Mouse (Mus musculus) neural tube, embryonic 15.5 days (tissue): ENCODE data around the gene Gm49333. TPM values are rescaled to one million over a fixed set of nuclear protein-coding genes. Genes with fewer than 3 reads are reported as not detected.

ENCODE experiments used
- ATAC-seq: fragments of 200-750 bp; cut with Nextera tagmentation; 2 replicates; pipeline ENCODE4 v1.8.0; 2017; ENCODE audit warnings: mild to moderate bottlenecking, moderate TSS enrichment, moderate library complexity; ENCODE audit not compliant: low FRiP score
- H3K27ac ChIP-seq: fragments of 300-500 bp; sonication (generic); replicated peaks from 2 replicates; pipeline ENCODE4 v1.5.1; 2015; ENCODE audit warnings: mild to moderate bottlenecking, inconsistent platforms
- H3K27me3 ChIP-seq: fragments of 300-500 bp; sonication (generic); replicated peaks from 2 replicates; pipeline ENCODE4 v1.6.1; 2015; ENCODE audit warnings: inconsistent platforms
- H3K36me3 ChIP-seq: fragments of 300-500 bp; sonication (generic); 2 replicates; pipeline ENCODE4 v1.6.1; 2015; ENCODE audit warnings: inconsistent platforms
- H3K4me1 ChIP-seq: fragments of 300-500 bp; sonication (generic); 2 replicates; pipeline ENCODE4 v1.6.1; 2015; ENCODE audit warnings: inconsistent platforms
- H3K4me2 ChIP-seq: fragments of 300-500 bp; sonication (generic); 2 replicates; pipeline ENCODE4 v1.6.1; 2015; ENCODE audit warnings: inconsistent platforms, mild to moderate bottlenecking, moderate library complexity
- H3K4me3 ChIP-seq: fragments of 300-500 bp; sonication (generic); replicated peaks from 2 replicates; pipeline ENCODE4 v1.5.1; 2015; ENCODE audit warnings: mild to moderate bottlenecking, inconsistent platforms
- H3K9ac ChIP-seq: fragments of 300-500 bp; sonication (generic); replicated peaks from 2 replicates; pipeline ENCODE4 v1.6.1; 2015; ENCODE audit warnings: mild to moderate bottlenecking, inconsistent platforms
- H3K9me3 ChIP-seq: fragments of 300-500 bp; sonication (generic); replicated peaks from 2 replicates; pipeline ENCODE4 v1.6.1; 2016; ENCODE audit warnings: inconsistent platforms
- WGBS: fragments of 180-500 bp; shearing (Covaris S2); methylation state at CpG from one replicate; pipeline ENCODE4 v1.1.7; 2015; ENCODE audit warnings: mixed read lengths; 5-methylcytosine and 5-hydroxymethylcytosine counted together
- polyA plus RNA-seq: library from polyadenylated mRNA; unstranded; fragments of >200 nt; fragmentation: Nextera tagmentation; extraction: Ambion mirVana; gene quantifications from 2 replicates; pipeline ENCODE4 v1.2.1, GENCODE M21; 2015

Gm49333 gene
- polyA plus RNA-seq, 1 experiment from 2014 or later, result 0.13 TPM

DNA sequence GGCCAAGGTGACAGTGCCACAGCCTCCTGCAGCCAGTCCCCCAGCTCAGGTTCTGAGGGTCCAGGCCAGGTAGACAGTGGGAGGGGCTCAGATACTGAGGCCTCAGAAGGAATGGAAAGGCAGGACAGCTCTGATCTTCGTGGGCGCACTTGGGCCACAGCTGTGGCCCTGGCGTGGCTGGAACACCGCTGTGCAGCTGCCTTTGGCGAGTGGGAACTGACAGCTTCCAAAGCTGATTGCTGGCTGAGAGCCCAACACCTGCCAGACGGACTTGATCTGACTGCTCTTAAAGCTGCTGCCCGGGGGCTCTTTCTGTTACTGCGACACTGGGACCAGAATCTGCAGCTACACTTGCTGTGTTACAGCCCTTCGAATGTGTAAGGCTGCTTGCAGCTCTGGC lies 6.7 kb upstream of the Gm49333 start:
- Histone ChIP-seq H3K27ac (no peak overlapping the region), H3K36me3 (peaks cover 48% of the 10 kb centered on the region), H3K4me3 (no peak overlapping the region), H3K9ac (no peak overlapping the region), H3K9me3 (no peaks in the 10 kb centered on the region), H3K4me1 (peaks cover 14% of the 10 kb centered on the region), H3K4me2 (no peak overlapping the region), H3K27me3 (no peaks in the 10 kb centered on the region)
- ATAC-seq, result no peak
- WGBS, result 44% methylated on average over 9 of the region's 9 CpGs

DNA sequence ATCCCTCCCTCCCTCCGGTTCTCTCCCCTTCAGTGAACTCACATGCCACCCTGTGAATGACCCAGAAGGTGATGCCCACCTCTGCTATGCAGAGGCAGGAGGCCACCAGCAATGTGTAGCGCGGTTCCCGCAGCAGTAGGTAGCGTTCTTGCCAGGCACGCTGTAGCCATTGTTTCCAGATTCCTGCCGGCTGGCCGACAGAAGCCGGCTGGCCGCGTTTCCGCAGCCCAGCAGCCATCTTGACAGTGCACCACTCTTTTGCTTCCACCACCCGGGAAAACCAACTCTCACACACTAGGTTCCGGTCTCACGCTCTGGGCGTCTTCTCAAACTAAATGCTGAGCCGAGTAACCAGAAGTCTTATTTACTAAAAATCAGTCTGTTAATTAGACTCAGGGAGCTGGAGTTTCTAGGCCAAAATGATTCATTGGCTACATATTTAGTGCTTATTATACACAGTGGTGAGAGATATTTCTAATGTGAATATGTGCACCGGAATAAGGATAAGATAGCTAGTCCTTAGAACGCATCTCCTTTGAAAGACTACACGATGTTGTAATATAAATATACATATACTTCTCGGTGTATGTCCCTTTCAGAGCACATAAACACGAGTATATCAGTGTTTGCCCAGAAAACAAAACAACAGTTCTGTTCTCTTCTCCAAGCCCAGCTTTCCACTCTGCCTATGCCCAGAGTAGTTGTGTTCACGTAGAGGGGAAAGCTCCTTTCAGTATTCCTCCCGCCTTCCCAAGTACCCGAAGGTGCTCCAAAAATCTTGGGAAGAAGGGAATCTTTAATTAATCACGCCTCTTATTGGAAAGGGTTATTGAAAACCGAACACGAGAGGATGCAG lies 681 bp upstream of the Gm49333 start:
- WGBS, result under 1% methylated on average over 28 of the region's 28 CpGs
- Histone ChIP-seq H3K36me3 (peaks cover 18% of the 10 kb centered on the region), H3K4me3 (peak overlapping the region; percentile 81), H3K4me1 (peaks cover 31% of the 10 kb centered on the region), H3K27me3 (no peaks in the 10 kb centered on the region), H3K9me3 (no peaks in the 10 kb centered on the region), H3K27ac (peak overlapping the region; percentile 88), H3K9ac (peak overlapping the region; percentile 90), H3K4me2 (peak overlapping the region; percentile 80)
- peak; percentile 78 for ATAC-seq

DNA sequence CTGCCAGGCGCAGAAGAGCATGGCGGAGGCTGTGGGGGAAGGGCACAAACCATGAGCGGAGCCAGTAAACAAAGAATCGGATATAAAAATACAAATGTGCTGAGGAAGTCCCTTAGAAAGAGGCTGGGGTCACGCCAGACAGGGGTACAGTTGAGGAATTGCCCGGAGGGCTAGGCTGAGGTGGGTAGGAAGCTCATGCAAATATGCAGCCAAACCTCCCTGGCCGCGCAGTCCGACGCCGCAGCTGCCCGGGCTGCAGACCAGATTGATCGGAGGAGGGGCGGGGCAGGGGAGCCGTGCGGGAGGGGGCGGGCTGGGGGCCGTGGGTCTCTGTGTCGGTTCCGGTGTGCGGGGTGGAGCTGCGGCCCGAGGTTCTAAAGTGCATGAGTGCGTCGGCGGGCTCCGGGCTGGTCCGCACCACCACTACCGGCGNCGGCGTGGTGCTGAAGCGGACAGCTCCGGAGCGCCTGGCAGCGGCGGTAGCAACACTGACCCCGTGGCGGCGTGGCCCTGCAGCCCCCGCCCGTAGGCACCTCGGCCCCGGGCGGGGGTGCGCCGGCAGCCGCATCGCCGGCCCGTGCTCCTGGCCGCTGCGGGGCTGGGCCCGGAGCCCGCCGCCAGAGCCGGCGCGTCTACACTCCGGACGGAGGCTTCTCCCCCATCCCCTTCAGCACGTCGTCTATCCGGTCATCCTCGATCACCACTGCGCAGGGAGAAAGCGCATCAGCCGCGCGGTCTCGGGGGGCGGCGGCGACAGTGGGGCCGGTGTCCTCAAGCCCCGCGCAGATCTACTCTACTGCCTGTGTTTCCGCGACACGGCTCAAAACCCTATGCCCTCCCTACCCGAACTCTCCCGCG lies 8.4 kb downstream of the Gm49333 start:
- Histone ChIP-seq H3K9me3 (no peaks in the 10 kb centered on the region), H3K36me3 (peaks cover 11% of the 10 kb centered on the region), H3K4me3 (peak overlapping the region; percentile 85), H3K4me1 (peaks cover 34% of the 10 kb centered on the region), H3K9ac (peak overlapping the region; percentile 88), H3K27ac (peak overlapping the region; percentile 97), H3K4me2 (peak overlapping the region; percentile 84), H3K27me3 (no peaks in the 10 kb centered on the region)
- ATAC-seq, result peak; percentile 14
- under 1% methylated on average over 63 of the region's 83 CpGs for WGBS

DNA sequence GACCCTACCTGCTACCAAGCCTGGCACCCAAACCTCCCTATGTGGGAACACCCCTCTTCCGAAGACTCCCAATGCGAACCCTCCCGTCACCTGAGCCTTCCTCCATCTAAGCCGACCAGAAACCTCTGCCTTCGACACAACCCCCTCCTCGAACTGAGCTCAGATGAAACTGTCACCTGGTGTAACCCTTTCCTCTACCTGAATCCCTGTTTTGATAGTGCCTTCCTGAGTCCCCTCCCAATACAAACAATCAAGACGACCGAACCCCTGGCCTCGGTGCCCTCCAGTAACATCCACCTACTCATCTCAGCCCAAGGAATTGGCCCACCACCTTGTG lies 9.0 kb downstream of the Gm49333 start:
- WGBS, result 0% methylated on average over 9 of the region's 9 CpGs
- ATAC-seq, result peak; percentile 5; the same call in 1 of the 2 replicates

DNA sequence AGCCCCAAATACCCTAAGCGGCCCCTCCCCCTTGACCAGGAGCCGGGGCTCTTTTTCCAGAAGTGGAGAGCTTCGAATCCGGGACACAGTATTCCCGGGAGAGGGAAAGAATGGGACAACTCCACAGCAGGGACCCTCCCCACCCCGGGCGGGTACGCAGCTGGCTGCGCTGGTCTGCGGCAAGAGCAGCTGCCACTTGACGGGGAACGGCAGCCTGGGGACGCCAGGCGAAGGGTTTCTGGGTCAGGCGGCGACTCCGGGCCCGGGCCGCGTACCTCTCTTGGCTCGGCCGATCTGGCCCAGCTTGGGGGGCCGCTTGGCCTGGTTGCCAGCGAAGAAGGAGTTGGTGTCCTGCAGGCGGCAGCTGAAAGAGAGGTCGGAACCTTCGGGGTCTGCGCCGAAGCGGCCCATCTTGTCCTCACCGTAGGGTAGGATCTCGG lies 9.4 kb downstream of the Gm49333 start:
- H3K9ac ChIP-seq, result peak overlapping the region; percentile 88

More for the DNA sequence above, 9.0 kb downstream of the Gm49333 start:
- H3K4me2 ChIP-seq, result peak overlapping the region; percentile 84
- peak overlapping the region; percentile 85 for H3K4me3 ChIP-seq
- H3K9ac ChIP-seq, result peak overlapping the region; percentile 88
- peak overlapping the region; percentile 97 for H3K27ac ChIP-seq
- peaks cover 34% of the 10 kb centered on the region for H3K4me1 ChIP-seq
- peaks cover 11% of the 10 kb centered on the region for H3K36me3 ChIP-seq
- no peaks in the 10 kb centered on the region for H3K9me3 ChIP-seq
- H3K27me3 ChIP-seq, result no peaks in the 10 kb centered on the region

DNA sequence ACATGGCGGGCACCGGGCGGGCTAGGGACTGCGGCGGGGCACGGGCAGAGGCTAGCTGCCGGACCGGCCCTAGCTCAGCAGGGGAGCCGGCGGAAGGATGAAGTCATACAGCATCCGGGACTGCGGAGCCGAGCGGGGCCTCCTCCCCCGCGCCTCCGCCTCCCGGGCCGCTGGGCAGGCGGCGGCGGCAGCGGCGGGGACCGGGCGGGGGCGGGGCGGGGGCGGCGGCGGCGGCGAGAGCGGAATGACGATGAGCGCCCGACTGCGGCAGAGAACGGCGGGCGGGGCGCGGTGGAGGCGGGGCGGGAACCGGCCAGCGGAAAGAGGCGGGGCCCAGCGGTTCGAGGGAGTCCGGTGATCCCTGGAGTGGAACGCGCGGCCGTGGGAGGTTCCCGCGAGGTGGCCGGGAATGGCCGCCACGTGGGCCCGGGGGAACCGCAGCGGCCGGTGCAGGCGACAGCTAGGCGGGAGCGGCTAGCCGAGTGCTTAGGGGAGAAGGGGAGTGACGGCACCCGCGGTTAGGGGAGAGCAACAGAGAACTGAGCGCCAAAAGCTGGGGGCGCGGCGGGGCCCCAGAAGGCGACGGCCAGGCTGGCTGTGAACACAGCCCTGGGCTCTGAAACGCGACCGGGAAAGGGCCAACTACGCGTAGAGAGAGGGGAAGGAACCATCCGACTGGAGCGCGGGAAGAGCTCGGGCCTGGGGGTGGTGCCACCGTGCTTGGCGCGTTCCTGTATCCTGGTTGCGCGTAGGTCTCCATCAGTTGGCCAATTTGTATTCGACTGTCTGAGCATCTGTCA lies 10.0 kb downstream of the Gm49333 start, which contains the start of gene Camk2n2:
Gene Camk2n2 (minus strand): TSS at position 97 of the 800 bp plus-strand sequence.
- Histone ChIP-seq H3K27ac (peak within 1 kb of the TSS; percentile 97), H3K9me3 (no peaks in the 10 kb centered on the region), H3K4me3 (peak within 1 kb of the TSS; percentile 85), H3K36me3 (peaks cover 11% of the 10 kb centered on the region), H3K9ac (peak within 1 kb of the TSS; percentile 88), H3K4me2 (peak within 1 kb of the TSS; percentile 84), H3K4me1 (peaks cover 34% of the 10 kb centered on the region), H3K27me3 (no peaks in the 10 kb centered on the region)
- under 1% methylated on average over 76 of the region's 92 CpGs for WGBS
- ATAC-seq, result peak; percentile 74

More for the DNA sequence above, 9.4 kb downstream of the Gm49333 start:
- peak; percentile 0; the same call in 1 of the 2 replicates for ATAC-seq
- peak overlapping the region; percentile 84 for H3K4me2 ChIP-seq
- peaks cover 34% of the 10 kb centered on the region for H3K4me1 ChIP-seq
- H3K27ac ChIP-seq, result peak overlapping the region; percentile 97
- no peaks in the 10 kb centered on the region for H3K27me3 ChIP-seq
- peak overlapping the region; percentile 85 for H3K4me3 ChIP-seq
- under 1% methylated on average over 32 of the region's 32 CpGs for WGBS
- no peaks in the 10 kb centered on the region for H3K9me3 ChIP-seq
- H3K36me3 ChIP-seq, result peaks cover 11% of the 10 kb centered on the region

DNA sequence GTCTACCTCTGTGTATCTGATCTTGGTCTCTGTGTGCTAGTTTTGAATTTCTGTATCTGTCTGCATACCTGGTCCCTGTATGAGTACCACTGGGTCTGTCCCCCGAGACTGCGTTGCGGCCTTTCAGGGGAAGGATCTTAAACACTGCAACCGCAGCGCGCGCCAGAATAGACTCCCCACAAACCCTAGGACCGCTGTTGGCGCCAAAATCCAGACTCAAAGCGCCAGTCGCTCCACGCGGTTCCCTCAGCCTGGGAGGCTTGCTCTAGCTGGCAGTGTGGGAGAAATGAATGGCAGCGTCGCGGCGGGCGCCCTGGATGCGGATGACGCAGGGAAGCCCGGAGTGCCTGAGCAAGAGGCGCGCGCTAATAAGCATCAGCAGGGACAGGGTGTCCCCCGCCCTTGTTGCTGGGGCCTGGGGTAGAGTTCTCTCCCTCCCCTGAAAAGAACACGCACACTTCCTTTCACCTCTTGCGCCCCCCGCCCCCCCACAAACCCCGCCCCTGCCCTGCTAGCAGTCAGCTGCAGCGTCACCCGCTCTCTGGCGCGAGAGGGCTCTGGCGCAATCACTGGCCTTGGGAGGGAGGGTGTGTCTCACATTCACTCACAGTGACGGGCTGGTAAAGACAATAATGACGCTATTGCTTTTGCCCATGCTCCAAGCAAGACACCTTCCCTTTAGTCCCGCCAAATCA lies 10.7 kb downstream of the Gm49333 start:
- Histone ChIP-seq H3K4me3 (peak overlapping the region; percentile 85), H3K36me3 (peaks cover 11% of the 10 kb centered on the region), H3K4me2 (peak overlapping the region; percentile 84), H3K27me3 (no peaks in the 10 kb centered on the region), H3K27ac (peak overlapping the region; percentile 97), H3K9ac (peak overlapping the region; percentile 88), H3K9me3 (no peaks in the 10 kb centered on the region), H3K4me1 (peaks cover 34% of the 10 kb centered on the region)
- peak; percentile 74 for ATAC-seq
- under 1% methylated on average over 33 of the region's 37 CpGs for WGBS

DNA sequence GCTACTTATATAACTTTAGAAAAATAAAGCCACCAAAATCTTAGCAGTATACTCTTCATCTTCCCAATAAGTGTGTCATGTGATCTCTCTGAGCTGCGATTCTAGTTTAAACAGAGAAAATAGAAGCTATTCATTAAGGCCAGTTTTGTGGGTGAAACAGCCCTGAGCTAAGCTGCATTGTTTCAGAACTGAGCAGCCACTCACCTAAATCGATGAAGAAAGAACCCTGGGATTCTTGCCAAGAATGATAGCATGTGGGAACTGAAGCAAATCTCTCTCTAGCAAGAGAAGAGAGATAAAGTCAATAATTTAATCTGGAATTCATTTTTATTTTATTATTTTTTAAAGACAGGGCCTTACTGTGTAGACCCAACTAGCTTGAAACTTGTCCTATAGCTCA lies 11.8 kb downstream of the Gm49333 start:
- peak overlapping the region; percentile 84 for H3K4me2 ChIP-seq
- WGBS, result 34% methylated on average over 2 of the region's 2 CpGs
- H3K9me3 ChIP-seq, result no peaks in the 10 kb centered on the region
- H3K4me3 ChIP-seq, result 0 out of 2 replicates have a peak overlapping the region, but pooled peaks have one; percentile 85
- H3K27me3 ChIP-seq, result no peaks in the 10 kb centered on the region
- H3K27ac ChIP-seq, result 0 out of 2 replicates have a peak overlapping the region, but pooled peaks have one; percentile 97
- ATAC-seq, result no peak
- 0 out of 2 replicates have a peak, but pooled peaks cover under 1% of the 10 kb centered on the region for H3K36me3 ChIP-seq
- 0 out of 2 replicates have a peak overlapping the region, but pooled peaks have one; percentile 88 for H3K9ac ChIP-seq
- H3K4me1 ChIP-seq, result peaks cover 33% of the 10 kb centered on the region

DNA sequence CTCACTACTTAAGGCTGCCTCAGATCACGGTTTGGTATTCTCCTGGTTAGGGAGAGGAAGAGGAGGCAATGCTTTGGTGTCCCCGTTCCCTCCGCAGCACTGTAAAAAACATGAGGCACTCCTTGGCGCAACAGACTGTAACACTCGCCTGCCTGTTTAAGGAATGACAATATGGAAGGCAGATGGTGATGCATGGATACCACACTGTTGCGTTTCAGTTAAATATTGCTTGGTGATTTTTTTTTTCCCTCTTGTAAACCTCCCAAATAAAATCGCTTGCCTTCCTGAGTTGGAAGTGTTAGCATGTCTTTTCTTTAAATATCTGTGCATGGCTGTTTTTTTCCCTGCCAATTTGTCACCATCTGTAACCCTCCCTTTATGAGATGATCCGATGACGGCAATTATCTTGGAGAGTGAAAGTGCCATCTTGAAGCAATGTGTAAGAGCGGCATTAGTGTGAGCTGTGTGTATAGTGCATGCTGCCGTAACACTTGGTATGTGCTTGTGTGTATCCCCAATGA lies 17.5 kb downstream of the Gm49333 start:
- H3K27me3 ChIP-seq, result no peaks in the 10 kb centered on the region
- peak overlapping the region; percentile 74; the same call in 1 of the 2 replicates for H3K9ac ChIP-seq
- peaks cover 26% of the 10 kb centered on the region for H3K4me1 ChIP-seq
- 38% methylated on average over 11 of the region's 11 CpGs for WGBS
- H3K27ac ChIP-seq, result peak overlapping the region; percentile 75; the same call in 1 of the 2 replicates
- peaks cover 11% of the 10 kb centered on the region for H3K36me3 ChIP-seq
- H3K4me3 ChIP-seq, result peak overlapping the region; percentile 67
- no peak for ATAC-seq
- H3K4me2 ChIP-seq, result peak overlapping the region; percentile 92
- H3K9me3 ChIP-seq, result no peaks in the 10 kb centered on the region
